Mouse (Mus musculus): ENCODE data around the gene Marveld2.

- no peak for TF ChIP-seq POLR2A (IDR thresholded peaks at IDR 0.05; ENCODE audit: low read depth, low read length)
- TF ChIP-seq CTCF (IDR thresholded peaks at IDR 0.05; ENCODE audit: extremely low read depth, insufficient read depth, insufficient read length, insufficient replicate concordance): no peak
These were observed 34.6 kb downstream of the Marveld2 start for GRCm38 (mm10) chr13:100582144-100582543.
